Mouse (Mus musculus): ENCODE measurements around the gene Prune1.

- TF ChIP-seq POLR2A (IDR thresholded peaks at IDR 0.05; ENCODE audit: borderline replicate concordance, extremely low read depth, insufficient read depth, insufficient read length, poor library complexity, severe bottlenecking) (no peak), CTCF (IDR thresholded peaks at IDR 0.05; ENCODE audit: borderline replicate concordance, extremely low read depth, insufficient read depth, insufficient read length) (no peak)
Observed at GRCm38 (mm10) chr3:95210585-95210984, 71.3 kb downstream of the Prune1 start.

All from brain, embryonic 14.5 days (tissue).